Mouse (Mus musculus) left cerebral cortex, adult 18-20 months (tissue): ENCODE results near the gene Kng1. TPM values are rescaled to one million over a fixed set of nuclear protein-coding genes. Genes with fewer than 3 reads are reported as not detected.
"Not testable (repeated sequence)": the region's sequence is repeated elsewhere in the genome, so short reads cannot be mapped to it uniquely, and the experiment has no call there.

Source experiments
- DNase-seq, 2 experiments: peaks; one replicate each; pipeline ENCODE4 v3.0.0; 2021 to 2022; ENCODE audit warnings: low spot score in 2 of 2, mixed read lengths in 1 of 2
- total RNA-seq, 2 experiments: library from RNA; stranded (reverse); gene quantifications; 2 replicates each; pipeline ENCODE4 v1.2.3; 2021

The Kng1 gene
- total RNA-seq, 2 experiments from 2014 or later = not detected

DNA sequence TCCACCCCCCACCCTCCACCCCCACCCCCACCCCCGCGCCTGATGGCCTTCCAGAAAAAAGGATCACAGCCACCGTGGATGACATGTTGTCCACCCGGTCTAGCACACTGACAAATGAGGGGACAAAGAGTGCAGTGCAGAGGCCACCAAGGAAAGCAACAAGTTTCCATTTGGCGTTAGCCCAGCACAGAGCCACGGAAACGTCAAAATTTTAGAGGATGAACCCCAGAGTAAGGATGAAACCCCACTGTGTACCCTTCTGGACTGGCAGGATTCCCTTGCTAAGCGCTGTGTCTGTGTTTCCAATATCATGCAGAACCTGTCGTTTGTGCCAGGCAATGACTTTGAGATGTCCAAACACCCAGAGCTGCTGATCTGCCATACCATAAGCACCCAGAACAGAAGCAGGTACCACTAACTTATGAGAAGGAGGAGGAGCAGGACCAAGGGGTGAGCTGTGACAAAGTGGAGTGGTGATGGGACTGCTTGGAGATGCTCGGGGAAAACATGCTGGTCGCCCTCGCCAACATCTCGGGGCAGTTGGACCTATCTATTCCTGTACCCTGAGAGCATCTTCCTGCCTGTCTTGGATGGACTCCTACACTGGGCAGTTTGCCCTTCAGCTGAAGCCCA is 35.8 kb downstream of the Kng1 start:
- DNase-seq = no peak

DNA sequence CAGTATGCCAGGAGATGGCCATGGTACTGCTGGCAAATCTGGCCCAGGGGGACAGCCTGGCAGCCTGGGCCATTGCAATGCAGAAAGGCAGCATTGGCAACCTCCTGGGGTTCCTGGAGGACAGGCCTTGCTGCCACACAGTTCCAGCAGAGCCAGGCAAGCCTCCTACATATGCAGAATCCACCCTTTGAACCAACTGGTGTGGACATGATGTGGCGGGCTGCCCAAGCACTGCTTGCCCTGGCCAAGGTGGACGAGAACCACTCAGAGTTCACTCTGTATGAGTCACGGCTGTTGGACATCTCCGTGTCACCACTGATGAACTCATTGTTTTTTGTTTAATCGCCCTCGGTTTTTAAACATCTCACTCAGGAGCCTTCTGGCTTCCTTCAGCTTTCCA is 36.5 kb downstream of the Kng1 start:
- no peak for DNase-seq

DNA sequence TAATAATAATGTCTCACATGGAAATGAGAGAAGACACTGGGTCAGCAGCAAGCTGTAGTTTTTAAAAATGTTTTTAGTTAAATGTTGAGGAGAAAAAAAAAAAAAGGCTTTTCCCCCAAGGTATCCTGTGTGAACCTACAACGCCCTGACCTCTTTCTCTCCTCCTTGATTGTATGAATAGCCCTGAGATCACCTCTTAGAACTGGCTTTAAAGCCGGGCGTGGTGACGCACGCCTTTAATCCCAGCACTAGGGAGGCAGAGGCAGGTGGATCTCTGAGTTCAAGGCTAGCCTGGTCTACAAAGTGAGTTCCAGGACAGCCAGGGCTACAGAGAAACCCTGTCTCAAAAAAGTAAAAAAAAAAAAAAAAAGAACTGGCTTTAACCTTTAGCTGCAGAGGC is 37.9 kb downstream of the Kng1 start:
- not testable (repeated sequence) for DNase-seq

DNA sequence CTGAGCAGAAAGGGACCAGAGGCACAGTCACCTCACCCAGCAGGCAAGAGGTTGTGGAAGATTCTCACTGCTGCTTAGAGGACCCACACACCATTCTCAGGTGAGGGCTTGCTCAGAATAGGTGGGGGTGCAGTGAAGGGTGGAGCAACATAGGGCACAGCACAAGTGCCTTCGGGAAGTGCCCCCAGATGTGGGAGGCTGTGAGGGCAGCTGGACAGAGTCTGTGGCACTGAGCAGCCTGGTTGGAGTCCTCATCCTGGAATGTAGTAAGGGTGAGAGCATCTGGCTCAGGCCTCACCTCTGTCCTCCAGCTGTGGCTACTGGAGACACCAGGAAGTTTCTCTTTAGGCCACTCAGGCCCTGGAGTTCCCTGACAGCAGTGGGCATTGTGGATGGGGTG is 39.2 kb downstream of the Kng1 start:
- DNase-seq = not testable (repeated sequence)

- DNase-seq = peak in 1 of 2 experiments; percentile 29
These were observed 39.8 kb downstream of the Kng1 start for GRCm38 (mm10) chr16:23097290-23098104.

DNA sequence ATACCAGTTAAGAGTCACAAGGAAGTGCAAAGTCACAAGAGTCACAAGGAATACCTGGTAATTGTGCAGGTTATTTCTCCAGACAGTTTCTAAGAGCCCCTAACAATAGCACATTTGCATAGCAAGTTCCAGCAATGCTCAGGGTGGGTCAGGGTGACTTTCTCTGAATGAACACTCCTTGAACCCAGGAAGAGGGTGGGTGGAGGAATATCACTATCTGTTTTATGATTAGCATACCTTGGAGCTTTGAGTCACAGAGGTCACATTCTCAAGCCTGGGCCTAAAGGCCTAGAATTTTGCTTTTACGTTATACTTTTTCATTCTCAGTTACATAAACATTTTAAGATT is 40.4 kb downstream of the Kng1 start:
- DNase-seq = not testable (repeated sequence)

DNA sequence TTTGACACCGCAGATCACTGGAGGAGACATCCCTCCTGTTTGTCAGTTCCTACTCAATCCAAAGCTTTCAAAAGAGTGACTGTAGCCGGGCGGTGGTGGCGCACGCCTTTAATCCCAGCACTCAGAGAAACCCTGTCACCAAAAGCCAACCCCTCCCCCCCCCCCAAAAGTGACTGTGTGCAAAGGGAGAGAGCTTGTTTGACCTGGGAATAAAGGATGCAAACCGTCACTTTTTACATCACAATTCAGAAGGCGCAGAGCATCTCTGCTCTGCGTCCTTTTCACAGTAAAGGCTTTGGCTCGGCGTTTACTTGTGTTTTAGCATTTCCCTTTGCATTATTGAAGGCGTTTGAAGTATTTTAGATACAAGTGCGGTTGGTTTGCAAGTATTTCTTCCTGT is 42.0 kb downstream of the Kng1 start:
- DNase-seq = no peak

GRCm38 (mm10) chr16:23100099-23100575 is 42.5 kb downstream of the Kng1 start:
- DNase-seq = peak in 1 of 2 experiments; percentile 9

DNA sequence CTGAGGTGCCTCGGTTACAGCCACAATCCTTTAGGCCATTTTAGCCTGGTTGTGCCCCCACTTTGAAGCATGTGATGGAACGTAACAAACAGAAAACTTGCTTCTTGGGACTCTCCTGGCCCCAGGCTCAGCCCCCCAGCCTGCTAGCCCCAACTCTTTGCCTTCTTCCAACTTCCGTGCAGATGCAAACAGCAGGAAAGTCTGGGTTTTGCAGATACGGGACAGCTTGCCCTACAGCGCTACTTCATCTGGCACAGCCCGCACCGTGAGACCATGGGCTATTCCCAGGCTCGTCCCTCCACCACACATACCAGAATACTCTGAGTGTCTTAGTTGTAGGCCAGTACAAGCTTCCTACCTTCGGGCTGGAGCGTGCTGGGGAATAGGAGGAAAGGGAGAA is 42.9 kb downstream of the Kng1 start:
- no peak for DNase-seq

DNA sequence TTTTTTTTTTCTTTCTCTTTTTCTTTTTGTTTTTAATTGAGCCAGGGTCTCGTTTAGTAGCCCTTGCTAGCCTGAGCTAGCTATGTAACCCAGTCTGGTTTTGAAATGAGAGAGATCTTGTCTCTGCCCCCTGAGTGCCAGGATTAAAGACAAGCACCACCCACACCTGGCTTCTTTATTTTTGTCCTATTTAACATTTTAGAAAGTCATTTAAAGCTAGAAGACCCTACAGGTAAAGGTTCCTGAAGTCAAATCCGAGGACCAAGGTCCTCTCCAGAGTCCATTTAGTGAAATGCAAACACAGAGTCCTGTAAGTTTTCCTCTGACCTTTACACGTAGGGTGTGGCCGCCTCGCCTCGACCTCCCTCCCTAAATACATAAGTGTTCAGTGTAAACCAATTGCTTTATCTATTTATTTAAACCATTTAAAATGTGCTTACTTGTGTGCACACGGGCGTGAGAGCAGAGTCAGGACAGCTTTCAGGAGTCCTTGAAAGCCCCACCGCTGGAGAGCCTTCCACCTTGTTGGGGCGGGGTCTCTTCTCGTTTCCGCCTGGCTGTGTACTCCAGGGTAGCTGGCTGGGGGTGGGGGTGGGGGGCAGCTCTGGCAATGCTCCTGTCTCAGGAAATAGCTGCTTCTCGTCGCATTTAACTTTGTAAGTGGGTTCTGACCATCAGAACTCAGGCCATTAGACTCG is 44.8 kb downstream of the Kng1 start:
- DNase-seq = no peak

- DNase-seq = no peak
These were observed 45.5 kb downstream of the Kng1 start for GRCm38 (mm10) chr16:23103038-23103745.

DNA sequence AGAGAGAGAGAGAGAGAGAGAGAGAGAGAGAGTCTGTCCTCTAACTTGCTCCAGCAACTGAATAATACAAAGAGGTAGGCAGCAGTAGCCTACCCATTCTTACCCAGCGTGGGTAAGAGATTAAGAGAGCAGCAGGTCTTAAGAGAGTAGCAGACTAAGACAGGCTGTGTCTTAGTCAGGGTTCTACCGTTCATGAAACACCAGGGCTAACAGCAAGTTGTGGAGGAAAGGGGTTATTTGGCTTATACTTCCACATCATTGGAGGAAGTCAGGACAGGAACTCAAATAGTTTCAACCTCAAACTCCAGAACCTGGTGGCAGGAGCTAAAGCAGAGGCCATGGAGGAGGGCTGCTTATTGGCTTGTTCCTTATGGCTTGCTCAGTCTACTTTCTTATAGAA is 46.2 kb downstream of the Kng1 start:
- DNase-seq = no peak

DNA sequence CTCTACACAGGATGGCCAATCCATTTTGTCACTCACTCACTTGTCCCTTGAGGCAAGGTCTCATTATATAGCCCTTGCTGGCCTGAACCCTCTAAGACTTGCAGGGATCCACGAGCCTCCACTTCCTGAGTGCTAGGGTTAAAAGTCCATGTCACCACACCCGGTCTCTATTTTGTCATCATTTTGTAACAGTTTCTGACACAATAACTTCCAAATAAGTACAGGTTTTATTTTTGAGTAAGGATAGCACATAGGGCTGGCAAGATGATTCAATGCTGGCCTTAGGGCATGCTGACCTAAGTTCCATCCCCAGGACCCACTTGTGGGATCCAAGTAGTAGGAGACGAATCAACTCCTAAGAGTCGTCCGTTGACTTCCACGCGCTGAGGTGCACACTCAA is 48.5 kb downstream of the Kng1 start:
- DNase-seq = no peak

DNA sequence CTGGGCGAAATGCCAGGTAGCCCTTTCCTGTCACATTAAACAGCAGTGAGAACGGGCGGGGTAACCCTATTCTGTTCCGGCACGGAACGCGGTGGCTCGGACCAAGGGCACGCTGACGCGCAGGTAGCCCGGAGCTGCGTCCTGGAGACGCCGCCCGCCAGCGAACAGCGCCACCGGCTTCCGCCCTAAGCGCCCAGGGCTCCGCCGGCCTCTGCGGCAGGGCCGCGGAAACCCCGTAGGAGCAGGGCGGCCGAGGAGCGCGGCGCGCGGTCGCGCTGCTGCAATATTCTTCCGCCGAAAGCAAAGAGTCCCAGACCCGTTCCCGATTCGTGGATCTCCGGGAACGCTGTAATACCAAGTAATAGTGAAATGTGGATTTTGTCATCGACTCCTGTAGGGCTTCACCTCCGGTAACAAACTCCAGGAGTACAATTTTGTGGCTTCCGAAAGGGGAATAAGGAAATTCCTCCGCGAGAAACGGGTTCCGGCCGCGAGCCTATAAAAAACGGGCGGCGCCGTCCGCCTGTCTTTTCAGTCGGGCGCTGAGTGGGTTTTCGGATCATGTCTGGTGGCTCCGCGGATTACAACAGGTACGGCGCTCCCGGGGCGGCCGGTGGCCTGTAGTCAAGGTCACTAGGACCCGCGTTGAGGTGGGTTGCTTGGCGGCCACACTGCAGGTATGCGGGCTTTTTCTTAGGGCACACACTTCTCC is 49.7 kb downstream of the Kng1 start, which contains the start of gene Eif4a2:
Gene Eif4a2, plus strand, starts transcription at position 214 of the 712 bp plus-strand sequence.
- peak; percentile 86 to 92 for DNase-seq

DNA sequence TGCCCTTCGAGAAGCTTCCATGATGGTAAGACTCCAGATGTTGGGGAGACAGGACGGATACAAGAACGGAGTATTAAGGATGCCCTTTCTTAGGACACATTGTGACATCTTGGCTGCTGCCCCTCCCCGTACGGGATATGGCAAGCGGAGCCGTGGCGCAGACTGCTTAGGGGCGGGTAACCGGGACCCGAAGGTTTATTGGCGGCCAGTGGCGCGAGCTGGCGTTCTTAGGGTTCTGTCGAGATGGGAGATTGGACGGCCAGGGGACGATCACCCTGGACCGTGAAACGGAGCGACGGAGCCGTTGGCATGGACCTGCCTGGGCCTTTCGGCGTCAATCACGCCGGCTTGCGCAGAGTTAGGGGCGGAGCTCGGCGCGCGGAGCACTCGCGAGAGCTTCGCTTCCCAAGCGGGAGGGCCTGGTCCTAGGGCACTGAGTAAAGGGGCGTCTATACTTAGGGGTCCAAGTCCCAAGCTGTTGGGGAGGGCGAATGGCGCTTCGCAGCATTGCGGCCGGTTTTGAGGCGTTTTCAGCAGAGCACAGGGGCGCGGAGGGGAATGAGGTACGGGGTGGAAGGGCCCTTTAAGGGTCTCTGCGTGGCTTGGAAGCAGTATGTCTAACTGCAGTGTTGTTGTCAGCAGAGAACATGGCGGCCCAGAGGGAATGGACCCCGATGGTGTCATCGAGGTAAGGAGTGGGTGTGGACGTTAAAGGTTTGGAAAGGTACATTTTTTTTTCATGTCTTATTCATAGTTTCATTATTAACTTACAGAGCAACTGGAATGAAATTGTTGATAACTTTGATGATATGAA is 50.5 kb downstream of the Kng1 start:
- peak; percentile 76 to 77 for DNase-seq

DNA sequence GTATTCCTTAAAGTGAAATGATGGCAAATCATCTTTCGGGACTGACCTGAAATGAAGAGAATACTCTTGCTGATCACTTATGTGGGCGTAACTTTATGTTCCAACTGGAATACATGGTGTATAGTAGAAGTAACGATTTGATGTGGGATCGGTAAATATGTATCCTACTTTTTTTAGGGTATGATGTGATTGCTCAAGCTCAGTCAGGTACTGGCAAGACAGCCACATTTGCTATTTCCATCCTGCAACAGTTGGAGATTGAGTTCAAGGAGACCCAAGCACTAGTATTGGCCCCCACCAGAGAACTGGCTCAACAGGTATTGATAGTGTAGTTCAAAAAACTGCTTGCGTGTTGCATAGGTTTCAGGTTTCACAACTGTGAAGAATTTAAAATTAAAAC is 51.3 kb downstream of the Kng1 start:
- no peak for DNase-seq

DNA sequence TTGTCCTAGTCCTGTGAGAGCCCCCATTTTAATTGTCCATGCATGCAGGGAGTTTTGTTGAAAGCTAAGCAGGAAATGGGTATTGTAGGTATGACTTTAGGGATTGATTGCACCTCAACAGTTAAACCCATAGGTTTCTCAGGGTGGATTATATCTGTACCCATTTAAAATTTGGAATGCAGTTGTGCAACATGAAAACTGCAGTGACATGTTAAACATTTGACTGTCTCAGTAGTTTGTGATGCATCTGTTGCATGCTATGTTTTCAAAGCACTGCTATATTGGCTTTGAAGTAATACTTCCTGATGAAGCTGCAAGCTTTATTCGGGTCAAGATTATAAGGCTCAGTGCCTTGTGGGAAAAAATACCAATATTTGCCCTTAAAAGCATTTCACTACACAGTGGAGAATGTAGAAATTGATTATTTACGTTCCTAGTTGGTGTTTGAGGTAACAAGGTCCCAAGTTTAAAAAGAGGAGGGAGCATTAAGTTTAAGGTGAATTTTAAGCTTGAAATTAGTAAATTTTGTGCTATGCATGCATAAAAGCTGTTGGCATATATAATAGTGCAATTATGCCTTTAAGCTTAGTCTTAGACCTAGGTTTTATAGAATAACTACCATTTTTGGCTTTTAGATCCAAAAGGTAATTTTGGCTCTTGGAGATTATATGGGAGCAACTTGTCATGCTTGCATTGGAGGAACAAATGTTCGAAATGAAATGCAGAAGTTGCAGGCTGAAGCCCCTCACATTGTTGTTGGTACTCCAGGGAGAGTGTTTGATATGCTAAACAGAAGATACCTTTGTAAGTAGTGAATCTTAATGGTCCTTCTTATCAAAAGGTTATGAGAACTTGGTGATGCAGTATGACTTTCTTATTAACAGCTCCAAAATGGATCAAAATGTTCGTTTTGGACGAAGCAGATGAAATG is 52.0 kb downstream of the Kng1 start:
- no peak for DNase-seq

DNA sequence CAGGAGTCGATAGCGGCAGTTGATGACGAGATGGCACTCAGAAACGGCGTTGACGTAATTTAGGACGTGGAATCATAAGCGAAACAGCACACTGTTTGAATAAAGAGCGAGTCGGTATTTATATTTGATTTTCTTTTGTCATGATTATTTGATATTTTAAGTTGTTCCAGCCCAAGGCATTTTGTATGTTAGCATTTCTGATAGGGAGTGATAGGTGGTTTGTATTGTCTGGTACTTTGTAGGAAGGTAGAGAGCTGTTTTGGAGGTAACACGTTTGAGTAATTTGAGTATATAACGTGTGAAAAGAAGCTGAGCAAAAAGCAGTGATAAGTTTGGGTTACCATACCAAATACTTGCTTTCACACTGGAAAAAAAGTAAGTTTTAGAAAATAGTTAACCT is 54.7 kb downstream of the Kng1 start:
- no peak for DNase-seq
